In genomic region chr11:109514064-109514612, GRCm38 (mm10) we compare ENCODE assay signal across 16 mouse cellular contexts.
"Had no signal": no experiment of that assay in that cellular context is flagged by ENCODE, and none has a peak within 500 bp of the region (broad histone marks: within the 10 kb centered on the region; RNA-seq: fewer than 3 reads in every experiment).

No protein-coding gene starts in this region.

- H3K4me1 ChIP-seq: midbrain, embryonic 13.5 days had no signal

- DNase-seq: kidney, adult 2 months; kidney, postnatal 25 days; layer of hippocampus, postnatal 36 days; liver, embryonic 13.5 days; right cerebral cortex, adult 18-20 months; right cerebral cortex, postnatal 14 days; right cerebral cortex, postnatal 4 days; thymus, adult 18-20 months; thymus, postnatal 36 days had no signal

- H3K4me2 ChIP-seq: liver, embryonic 13.5 days; lung, embryonic 15.5 days; midbrain, embryonic 13.5 days had no signal

- H3K36me3 ChIP-seq: liver, embryonic 13.5 days; lung, embryonic 15.5 days; midbrain, embryonic 13.5 days had no signal

- H3K9ac ChIP-seq: liver, embryonic 13.5 days; lung, embryonic 15.5 days; midbrain, embryonic 13.5 days had no signal

- H3K27ac ChIP-seq: kidney, postnatal 0 days; layer of hippocampus, adult 2 months; left cerebral cortex, adult 2 months; liver, embryonic 13.5 days; lung, embryonic 15.5 days; macrophage; midbrain, embryonic 13.5 days had no signal

- ATAC-seq: inflammation-experienced regulatory T-cells, adult 6 months; midbrain, embryonic 13.5 days had no signal

- H3K27me3 ChIP-seq: liver, embryonic 13.5 days; lung, embryonic 15.5 days; midbrain, embryonic 13.5 days had no signal

- H3K9me3 ChIP-seq: liver, embryonic 13.5 days; lung, embryonic 15.5 days; midbrain, embryonic 13.5 days had no signal

- H3K4me3 ChIP-seq: layer of hippocampus, adult 2 months; left cerebral cortex, adult 2 months; liver, embryonic 13.5 days; lung, embryonic 15.5 days; midbrain, embryonic 13.5 days had no signal
